Mouse (Mus musculus): Measurements from ENCODE around the gene Agap1.

Agap1 gene

GRCm38 (mm10) chr1:89750921-89751320 is 296.3 kb downstream of the Agap1 start:
- DNase-seq (ENCODE audit: low read depth, low spot score), result no peak

GRCm38 (mm10) chr1:89751344-89751743 is 296.7 kb downstream of the Agap1 start:
- DNase-seq (ENCODE audit: low read depth, low spot score), result no peak

- peak; percentile 5 for DNase-seq (ENCODE audit: low read depth, low spot score)
Measured at GRCm38 (mm10) chr1:89752659-89753058, 298.1 kb downstream of the Agap1 start.

GRCm38 (mm10) chr1:89755358-89755757 is 300.8 kb downstream of the Agap1 start:
- DNase-seq (ENCODE audit: low read depth, low spot score), result no peak

- no peak for DNase-seq (ENCODE audit: low read depth, low spot score)
Measured at GRCm38 (mm10) chr1:89756387-89756786, 301.8 kb downstream of the Agap1 start.

GRCm38 (mm10) chr1:89757545-89757944 is 302.9 kb downstream of the Agap1 start:
- peak; percentile 12 for DNase-seq (ENCODE audit: low read depth, low spot score)

- DNase-seq (ENCODE audit: low read depth, low spot score), result no peak
Measured at GRCm38 (mm10) chr1:89763912-89764311, 309.3 kb downstream of the Agap1 start.

- no peak for DNase-seq (ENCODE audit: low read depth, low spot score)
Measured at GRCm38 (mm10) chr1:89766891-89767290, 312.3 kb downstream of the Agap1 start.

- DNase-seq (ENCODE audit: low read depth, low spot score), result no peak
Measured at GRCm38 (mm10) chr1:89769641-89770040, 315.0 kb downstream of the Agap1 start.

GRCm38 (mm10) chr1:89770298-89770697 is 315.7 kb downstream of the Agap1 start:
- DNase-seq (ENCODE audit: low read depth, low spot score), result peak; percentile 26

- DNase-seq (ENCODE audit: low read depth, low spot score), result no peak
Measured at GRCm38 (mm10) chr1:89775750-89776149, 321.1 kb downstream of the Agap1 start.

- peak; percentile 79 for DNase-seq (ENCODE audit: low read depth, low spot score)
Measured at GRCm38 (mm10) chr1:89780675-89781074, 326.1 kb downstream of the Agap1 start.

GRCm38 (mm10) chr1:89781861-89782260 is 327.3 kb downstream of the Agap1 start:
- DNase-seq (ENCODE audit: low read depth, low spot score), result peak; percentile 47

- no peak for DNase-seq (ENCODE audit: low read depth, low spot score)
Measured at GRCm38 (mm10) chr1:89786793-89787192, 332.2 kb downstream of the Agap1 start.

- DNase-seq (ENCODE audit: low read depth, low spot score), result no peak
Measured at GRCm38 (mm10) chr1:89798724-89799123, 344.1 kb downstream of the Agap1 start.

- DNase-seq (ENCODE audit: low read depth, low spot score), result no peak
Measured at GRCm38 (mm10) chr1:89801506-89801905, 346.9 kb downstream of the Agap1 start.

GRCm38 (mm10) chr1:89804981-89805380 is 350.4 kb downstream of the Agap1 start:
- peak; percentile 75 for DNase-seq (ENCODE audit: low read depth, low spot score)

GRCm38 (mm10) chr1:89812816-89813215 is 358.2 kb downstream of the Agap1 start:
- no peak for DNase-seq (ENCODE audit: low read depth, low spot score)

GRCm38 (mm10) chr1:89816487-89817206 is 362.0 kb downstream of the Agap1 start:
- no peak for DNase-seq (ENCODE audit: low read depth, low spot score)

GRCm38 (mm10) chr1:89821822-89822221 is 367.2 kb downstream of the Agap1 start:
- no peak for DNase-seq (ENCODE audit: low read depth, low spot score)

GRCm38 (mm10) chr1:89822431-89822830 is 367.8 kb downstream of the Agap1 start:
- no peak for DNase-seq (ENCODE audit: low read depth, low spot score)

GRCm38 (mm10) chr1:89823036-89823435 is 368.4 kb downstream of the Agap1 start:
- DNase-seq (ENCODE audit: low read depth, low spot score), result no peak

GRCm38 (mm10) chr1:89827051-89827450 is 372.4 kb downstream of the Agap1 start:
- peak; percentile 20 for DNase-seq (ENCODE audit: low read depth, low spot score)

- DNase-seq (ENCODE audit: low read depth, low spot score), result no peak
Measured at GRCm38 (mm10) chr1:89831095-89831494, 376.5 kb downstream of the Agap1 start.
